Mouse (Mus musculus) bone marrow, adult 2 months (tissue): ENCODE measurements around the gene Wnt9b. TPM values are rescaled to one million over a fixed set of nuclear protein-coding genes. Genes with fewer than 3 reads are reported as not detected.
"Not testable (repeated sequence)": the region's sequence is repeated elsewhere in the genome, so short reads cannot be mapped to it uniquely, and the experiment has no call there.

ENCODE experiments used
- H3K27ac ChIP-seq: fragments of 200-500 bp; 2 replicates; pipeline ENCODE4 v1.5.1; 2012; ENCODE audit warnings: low read depth, mild to moderate bottlenecking, control low read depth, inconsistent platforms, low read length; ENCODE audit not compliant: control insufficient read depth, poor library complexity, insufficient read depth
- H3K4me1 ChIP-seq: fragments of 200-500 bp; 2 replicates; pipeline ENCODE4 v1.6.1; 2011; ENCODE audit warnings: low read length; ENCODE audit not compliant: control insufficient read depth, insufficient read depth
- H3K4me3 ChIP-seq: fragments of 200-500 bp; replicated peaks from 2 replicates; pipeline ENCODE3; 2011; ENCODE audit warnings: mild to moderate bottlenecking, low read depth, low read length, control low read depth; ENCODE audit not compliant: control insufficient read depth
- CTCF ChIP-seq: fragments of 200-500 bp; IDR thresholded peaks from 2 replicates; pipeline ENCODE4 v1.5.1; 2011; ENCODE audit warnings: low read length, control low read depth; ENCODE audit not compliant: control insufficient read depth, insufficient read depth
- POLR2A ChIP-seq: fragments of 200-500 bp; IDR thresholded peaks from 2 replicates; pipeline ENCODE4 v1.6.1; 2011; ENCODE audit warnings: low read depth, mild to moderate bottlenecking, control low read depth, low read length, borderline replicate concordance; ENCODE audit not compliant: control insufficient read depth
- WGBS: fragments of 180-500 bp; shearing (Covaris S2); methylation state at CpG from one replicate; pipeline ENCODE4 v1.1.7; 2018; 5-methylcytosine and 5-hydroxymethylcytosine counted together
- polyA plus RNA-seq: library from polyadenylated mRNA; stranded (reverse); fragments of >200 nt; gene quantifications from 2 replicates; pipeline ENCODE4 v1.2.4, GENCODE M21; 2011; ENCODE audit warnings: low replicate concordance; ENCODE audit not compliant: missing spikeins, insufficient read depth, insufficient read length

Gene Wnt9b
- polyA plus RNA-seq, 1 experiment, result not detected

DNA sequence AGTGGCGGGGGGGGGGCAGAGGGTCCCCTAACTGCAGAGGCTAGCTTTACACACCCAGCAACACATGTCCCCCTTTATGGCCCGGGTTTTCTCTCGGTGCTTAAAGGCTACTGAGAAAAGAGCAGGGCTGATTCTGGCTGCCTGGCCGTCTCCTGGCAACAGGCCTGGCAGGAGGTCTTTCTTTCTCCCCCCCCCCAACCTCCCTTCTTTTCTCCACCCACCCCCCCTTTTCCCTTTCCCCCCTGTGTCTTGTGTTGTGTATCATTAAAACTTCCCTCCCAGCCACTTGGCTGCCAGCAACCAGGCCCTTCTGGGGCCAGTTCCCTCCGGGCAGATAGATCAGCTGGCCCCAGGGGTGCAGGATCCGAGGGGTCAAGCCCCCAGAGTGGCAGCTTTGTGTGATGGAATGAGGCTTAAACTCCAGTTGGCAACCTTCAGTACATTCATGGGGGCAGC, 16.0 kb upstream of the Wnt9b start:
- Histone ChIP-seq H3K27ac (no peak overlapping the region), H3K4me1 (no peaks in the 10 kb centered on the region), H3K4me3 (no peak overlapping the region)
- TF ChIP-seq POLR2A, result no peak
- no peak for TF ChIP-seq CTCF
- WGBS, result 42% methylated on average over 6 of the region's 6 CpGs

GRCm38 (mm10) chr11:103764601-103765000, 15.0 kb upstream of the Wnt9b start:
- Histone ChIP-seq H3K4me1 (no peaks in the 10 kb centered on the region), H3K4me3 (no peak overlapping the region), H3K27ac (no peak overlapping the region)
- 59% methylated on average over 6 of the region's 6 CpGs for WGBS
- TF ChIP-seq POLR2A (no peak), CTCF (no peak)

GRCm38 (mm10) chr11:103763410-103764163, 14.0 kb upstream of the Wnt9b start:
- Histone ChIP-seq H3K4me1 (no peaks in the 10 kb centered on the region), H3K4me3 (no peak overlapping the region), H3K27ac (no peak overlapping the region)
- WGBS, result 28% methylated on average over 10 of the region's 10 CpGs
- no peak for TF ChIP-seq POLR2A
- TF ChIP-seq CTCF, result peak; percentile 36; the same call in 1 of the 2 replicates

- 80% methylated on average over 5 of the region's 5 CpGs for WGBS
- not testable (repeated sequence) for H3K4me3 ChIP-seq, H3K4me1 ChIP-seq, H3K27ac ChIP-seq
Measured at GRCm38 (mm10) chr11:103760891-103761290, 11.3 kb upstream of the Wnt9b start.

DNA sequence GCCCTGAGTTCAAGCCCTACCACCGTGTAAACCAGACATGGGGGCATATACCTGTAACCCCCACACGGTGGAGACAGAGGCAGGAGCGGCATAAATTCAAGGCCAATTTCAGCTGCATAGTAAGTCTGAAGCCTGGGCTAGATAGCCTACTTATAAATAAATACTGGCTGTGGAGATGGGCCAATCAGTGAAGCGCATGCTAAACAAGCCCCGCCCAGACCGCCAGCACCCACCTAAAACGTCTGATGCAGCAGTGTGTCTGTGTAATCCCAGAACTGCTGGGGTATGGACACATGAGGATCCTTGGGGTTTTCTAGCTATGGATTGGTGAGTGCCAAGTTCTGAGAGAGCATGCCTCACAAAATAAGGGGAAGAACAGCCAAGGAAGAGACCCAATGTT, 10.5 kb upstream of the Wnt9b start:
- TF ChIP-seq CTCF, result no peak
- no peak for TF ChIP-seq POLR2A
- WGBS, result 55% methylated on average over 7 of the region's 7 CpGs
- Histone ChIP-seq H3K27ac (no peak overlapping the region), H3K4me3 (no peak overlapping the region), H3K4me1 (no peaks in the 10 kb centered on the region)

GRCm38 (mm10) chr11:103758706-103759105, 9.1 kb upstream of the Wnt9b start:
- Histone ChIP-seq H3K27ac (no peak overlapping the region), H3K4me3 (no peak overlapping the region), H3K4me1 (no peaks in the 10 kb centered on the region)
- TF ChIP-seq POLR2A, result no peak
- peak; percentile 89 for TF ChIP-seq CTCF
- 6% methylated on average over 6 of the region's 6 CpGs for WGBS

DNA sequence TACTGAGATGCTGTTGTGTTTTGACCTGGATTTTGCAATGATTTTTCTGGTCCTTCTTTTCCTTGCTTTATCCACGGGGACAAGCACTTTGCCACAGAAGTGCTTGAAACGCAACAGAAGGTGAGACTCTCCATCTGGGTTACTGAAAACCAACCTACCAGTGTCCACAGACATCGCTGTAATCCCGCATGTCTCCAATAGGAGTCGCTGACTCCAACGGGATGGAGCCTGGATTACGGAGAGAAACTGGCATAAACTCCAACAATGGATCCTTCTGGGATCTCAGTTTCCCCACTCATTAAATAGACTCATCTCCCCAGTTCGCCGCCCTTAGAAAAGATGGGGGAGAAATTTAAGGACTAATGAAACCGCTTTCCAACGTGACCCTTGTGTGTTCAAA, 8.4 kb upstream of the Wnt9b start:
- Histone ChIP-seq H3K4me3 (no peak overlapping the region), H3K27ac (no peak overlapping the region), H3K4me1 (no peaks in the 10 kb centered on the region)
- TF ChIP-seq POLR2A (no peak), CTCF (peak; percentile 15; the same call in 1 of the 2 replicates)
- 46% methylated on average over 11 of the region's 11 CpGs for WGBS

- 11% methylated on average over 3 of the region's 3 CpGs for WGBS
- TF ChIP-seq POLR2A (no peak), CTCF (no peak)
- H3K4me3 ChIP-seq, result no peak overlapping the region
- H3K27ac ChIP-seq, result no peak overlapping the region
- H3K4me1 ChIP-seq, result no peaks in the 10 kb centered on the region
Measured at GRCm38 (mm10) chr11:103750612-103751011, 991 bp upstream of the Wnt9b start.
